Mouse (Mus musculus) cerebellum, postnatal 14 days (tissue): ENCODE results near the gene Ska2.
A peak's percentile ranks its signal among the peaks of the same experiment; 100 is the strongest.

Experiments
- DNase-seq, 2 experiments: peaks; one replicate each; pipeline ENCODE4 v3.0.0; 2021; ENCODE audit warnings: mixed read lengths in 2 of 2

The Ska2 gene

DNA sequence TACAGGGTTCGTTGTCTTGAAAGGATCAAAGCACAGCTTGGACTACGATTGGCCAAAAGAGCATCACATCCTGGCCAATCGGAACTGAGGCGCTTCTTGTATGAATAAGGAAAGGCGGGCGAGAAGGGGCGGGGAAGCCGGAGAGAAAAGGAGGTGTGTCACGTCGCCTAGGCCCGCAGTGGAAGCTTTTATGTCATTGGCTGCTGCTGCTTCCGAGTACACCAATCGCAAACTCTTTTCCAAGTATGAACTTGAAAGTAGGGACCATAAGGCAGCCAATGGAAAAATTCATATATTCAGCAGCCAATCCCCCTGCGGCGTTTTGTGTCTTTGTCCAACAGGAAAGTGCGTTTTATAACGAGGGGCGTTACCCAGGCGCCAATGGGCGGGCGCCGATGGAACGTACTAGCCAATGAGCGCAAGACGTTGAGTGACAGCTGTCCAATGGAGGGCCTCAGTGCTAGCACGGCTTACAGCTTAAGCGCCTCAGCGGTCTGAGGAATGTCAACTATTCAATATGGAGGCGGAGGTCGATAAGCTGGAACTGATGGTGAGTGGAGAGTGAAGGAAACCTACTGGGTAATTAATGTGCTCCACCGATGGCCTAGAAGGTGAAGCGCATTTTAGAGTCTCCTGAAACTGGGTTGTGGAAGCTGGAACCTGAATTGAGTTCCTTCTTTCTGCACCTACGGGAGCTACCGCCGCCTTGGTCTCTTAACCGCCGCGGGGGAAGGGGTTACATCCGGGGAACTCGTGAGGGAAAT lies at the start of gene Ska2:
TSS of gene Ska2 (plus strand) at position 480 of the 764 bp plus-strand sequence.
- peak; percentile 98 for DNase-seq

DNA sequence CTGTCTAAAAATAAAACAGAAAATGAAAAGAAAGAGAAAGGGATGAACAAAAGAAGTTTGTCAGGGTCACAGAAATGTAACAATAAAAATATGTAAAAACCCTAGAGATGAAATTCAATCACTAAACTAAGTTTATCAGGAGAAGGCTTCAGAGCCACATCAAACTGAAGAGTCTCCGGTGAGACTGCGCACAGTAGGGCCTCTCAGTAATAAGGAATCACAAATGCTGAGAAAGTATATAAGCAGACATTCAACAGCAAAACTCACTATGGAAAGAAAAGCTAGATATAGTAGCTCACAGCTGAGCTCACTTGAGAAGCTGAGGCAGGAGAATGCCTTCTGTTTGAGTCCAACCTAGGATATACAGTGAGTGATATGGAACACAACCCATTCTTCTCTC lies 48.6 kb upstream of the Ska2 start:
- DNase-seq, result no peak

DNA sequence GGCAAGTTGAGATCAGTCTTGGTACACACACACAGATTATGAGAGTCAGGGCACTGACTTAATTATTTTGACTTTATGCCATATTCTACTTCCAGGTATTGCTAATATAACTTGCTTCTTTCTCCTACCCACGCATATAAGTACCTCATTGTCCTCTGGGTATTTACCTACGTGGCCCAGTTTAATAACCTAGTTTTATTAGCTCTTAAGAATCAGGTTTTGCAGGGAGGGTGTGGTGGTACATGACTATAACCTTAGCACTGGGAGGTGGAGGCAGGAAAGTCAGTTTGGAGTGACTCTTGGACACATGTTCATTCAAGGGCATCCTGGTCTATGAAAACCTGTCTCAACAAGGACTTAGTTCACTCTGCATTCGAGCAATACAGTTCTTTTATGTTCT lies 46.9 kb upstream of the Ska2 start:
- no peak for DNase-seq

DNA sequence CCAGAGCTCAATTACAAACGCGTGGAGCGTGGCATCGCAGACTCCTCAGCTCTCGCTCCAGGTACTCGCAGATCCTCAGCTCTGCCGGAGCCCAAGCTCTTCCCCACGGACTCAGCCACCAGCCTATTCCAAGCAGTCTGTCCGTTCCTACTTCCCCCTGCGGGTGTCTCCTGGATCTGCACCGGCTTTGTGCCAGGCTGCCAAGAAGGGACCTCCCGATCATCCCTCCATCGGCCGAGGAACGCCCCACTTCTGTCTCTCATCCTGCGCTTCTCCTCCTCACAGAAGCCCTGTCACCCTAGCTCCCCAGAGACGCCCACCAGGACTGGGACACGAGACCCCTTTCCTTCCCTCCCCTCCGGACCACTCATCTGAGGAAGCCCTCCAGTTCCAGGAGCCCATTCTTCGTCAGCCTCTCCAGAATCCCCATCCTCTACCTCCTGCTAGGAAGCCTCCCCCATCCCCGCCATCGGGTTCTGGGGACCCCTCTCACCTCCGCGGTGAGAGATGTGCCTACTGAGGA lies 35.6 kb upstream of the Ska2 start:
- DNase-seq, result peak; percentile 79 to 80

DNA sequence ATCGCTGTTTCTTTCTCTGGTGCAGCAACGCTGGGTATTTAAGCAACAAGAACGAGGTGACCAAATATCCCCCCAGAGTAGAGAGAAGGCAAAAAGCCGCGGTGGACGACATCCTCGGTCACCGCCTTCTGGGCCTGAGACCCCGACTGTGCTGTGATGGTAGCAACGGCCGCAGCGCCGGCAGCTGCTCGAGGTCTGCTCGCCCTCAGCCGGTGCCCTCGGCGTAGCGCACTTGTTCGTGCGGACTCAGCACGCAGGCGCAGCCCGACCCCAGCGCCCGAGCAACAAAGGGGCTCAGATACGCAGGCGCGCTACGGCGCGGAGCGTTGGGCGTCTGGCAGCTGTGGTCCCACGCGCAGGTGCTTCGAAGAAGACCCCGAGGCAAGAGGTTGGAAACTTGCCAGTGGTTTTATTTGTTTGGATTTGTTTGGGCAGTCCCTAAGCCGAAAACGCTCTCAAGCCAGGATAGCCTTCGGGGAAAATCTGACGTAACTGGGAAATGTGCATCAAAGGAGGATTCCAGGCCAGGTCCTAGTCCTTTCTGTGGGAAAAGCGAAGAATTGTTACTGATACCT lies 35.1 kb upstream of the Ska2 start, which contains the start of gene Gdpd1:
TSS of gene Gdpd1 (minus strand) at position 197 of the 575 bp plus-strand sequence.
- peak; percentile 93 to 95 for DNase-seq

DNA sequence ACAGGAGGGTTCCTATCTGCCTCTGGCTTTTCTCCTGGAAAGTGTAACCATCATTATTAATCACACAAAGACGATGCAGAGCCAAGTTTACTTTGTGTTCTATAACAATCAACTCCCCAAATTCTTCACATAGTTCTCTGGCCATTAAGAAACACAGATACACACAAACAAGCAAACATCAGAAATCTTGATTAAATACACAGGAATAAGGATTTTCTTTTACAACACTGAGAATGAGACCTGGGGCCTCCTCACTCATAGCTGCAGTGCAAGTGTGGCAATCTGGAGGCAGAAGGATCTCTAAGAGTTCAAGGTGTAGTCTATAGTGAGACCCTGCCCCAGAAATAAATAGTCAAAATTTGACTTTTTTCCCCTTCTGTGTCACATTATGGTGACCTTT lies 25.3 kb upstream of the Ska2 start:
- DNase-seq, result no peak

DNA sequence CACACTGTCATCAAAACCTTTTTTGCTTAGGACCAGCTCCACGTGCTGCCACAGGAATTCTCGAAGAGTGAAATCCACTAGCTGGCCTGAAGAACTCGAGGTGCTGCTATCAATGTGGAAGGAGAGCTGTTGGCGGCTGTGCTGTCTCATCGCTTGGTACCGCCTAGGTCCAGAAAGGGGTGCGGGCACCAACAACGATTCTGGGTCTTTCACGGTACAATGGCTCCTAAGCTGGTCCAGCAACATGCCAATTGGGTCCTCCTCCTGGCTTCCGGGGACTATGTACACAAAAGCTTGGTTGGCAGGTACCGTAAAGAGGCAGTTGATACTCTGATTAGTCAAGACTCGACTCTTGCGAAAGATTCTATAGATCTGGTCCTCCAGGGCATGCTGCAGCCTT lies 23.6 kb upstream of the Ska2 start:
- no peak for DNase-seq

DNA sequence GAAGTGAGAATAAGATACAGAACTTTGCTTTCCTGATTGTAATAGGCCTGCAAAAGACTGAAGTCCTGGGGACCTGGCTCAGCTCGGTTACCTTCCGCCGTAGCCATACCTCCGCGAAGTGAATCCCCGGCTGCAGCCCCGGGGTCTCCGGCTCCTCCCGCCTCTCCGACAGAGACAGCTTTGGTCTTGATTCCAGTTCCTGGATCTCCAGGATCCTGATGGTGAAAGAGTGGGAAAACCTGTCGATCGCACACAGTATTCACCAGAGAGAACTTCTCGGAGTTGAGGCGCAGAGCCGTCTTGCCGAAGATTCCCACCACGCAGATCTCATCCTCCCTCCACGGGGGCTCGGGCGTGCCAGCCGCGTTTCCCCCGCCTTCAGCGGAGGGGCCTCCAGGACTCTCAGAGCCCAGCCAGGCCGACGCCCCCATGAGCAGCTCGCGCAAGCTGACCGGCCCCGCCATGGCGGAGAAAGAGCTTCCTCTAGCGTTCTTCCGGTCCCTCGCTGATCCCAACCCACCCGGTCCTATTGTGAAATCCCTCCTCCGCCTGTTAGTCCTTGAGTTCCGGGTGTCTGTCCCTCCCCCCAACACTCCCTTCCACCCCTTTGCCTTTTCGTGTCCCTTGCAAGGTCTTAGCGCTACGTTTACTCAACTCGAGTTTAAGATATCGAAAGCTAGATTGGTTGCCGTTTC lies 22.6 kb upstream of the Ska2 start, which contains the start of gene Smg8:
TSS of gene Smg8 (minus strand) at position 485 of the 695 bp plus-strand sequence.
- DNase-seq, result peak; percentile 84 to 85

DNA sequence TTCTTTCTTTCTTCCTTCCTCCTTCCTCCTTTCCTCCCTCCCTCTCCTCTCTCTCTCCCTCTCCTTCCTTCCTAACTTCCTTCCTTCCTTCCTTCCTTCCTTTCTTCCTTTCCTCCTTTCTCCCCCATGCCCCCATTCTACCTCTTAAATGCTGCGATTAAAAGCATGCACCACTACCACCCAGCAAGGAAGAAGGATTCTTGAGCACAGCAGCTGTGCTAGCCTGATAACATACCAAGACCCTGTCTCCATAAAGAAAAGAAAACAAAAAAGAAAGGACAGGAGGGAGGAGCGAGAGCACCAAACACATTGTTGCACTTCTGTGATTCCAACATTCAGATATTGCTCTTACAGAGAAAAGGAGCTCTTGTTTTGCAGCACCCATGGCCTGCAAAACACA lies 21.9 kb upstream of the Ska2 start:
- DNase-seq, result no peak

DNA sequence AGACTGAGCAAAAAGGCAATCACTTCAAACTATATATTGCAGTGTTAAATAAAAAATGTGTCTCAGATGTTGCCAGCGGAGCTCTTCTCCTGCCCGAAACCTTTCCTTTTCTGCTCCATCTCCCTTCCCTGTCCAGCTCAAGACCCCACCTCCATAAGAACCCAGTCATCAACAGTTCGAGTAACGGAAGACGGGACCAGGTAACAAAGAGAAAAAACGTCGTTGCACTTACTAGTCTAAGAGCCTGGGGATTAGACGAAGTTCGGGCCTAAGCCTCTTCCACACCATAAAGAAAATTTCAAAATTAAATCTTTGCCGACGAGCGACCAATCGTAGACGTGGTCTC lies 652 bp upstream of the Ska2 start, which contains the start of gene Prr11:
TSS of gene Prr11 (minus strand) at position 300 of the 346 bp plus-strand sequence.
- no peak for DNase-seq

DNA sequence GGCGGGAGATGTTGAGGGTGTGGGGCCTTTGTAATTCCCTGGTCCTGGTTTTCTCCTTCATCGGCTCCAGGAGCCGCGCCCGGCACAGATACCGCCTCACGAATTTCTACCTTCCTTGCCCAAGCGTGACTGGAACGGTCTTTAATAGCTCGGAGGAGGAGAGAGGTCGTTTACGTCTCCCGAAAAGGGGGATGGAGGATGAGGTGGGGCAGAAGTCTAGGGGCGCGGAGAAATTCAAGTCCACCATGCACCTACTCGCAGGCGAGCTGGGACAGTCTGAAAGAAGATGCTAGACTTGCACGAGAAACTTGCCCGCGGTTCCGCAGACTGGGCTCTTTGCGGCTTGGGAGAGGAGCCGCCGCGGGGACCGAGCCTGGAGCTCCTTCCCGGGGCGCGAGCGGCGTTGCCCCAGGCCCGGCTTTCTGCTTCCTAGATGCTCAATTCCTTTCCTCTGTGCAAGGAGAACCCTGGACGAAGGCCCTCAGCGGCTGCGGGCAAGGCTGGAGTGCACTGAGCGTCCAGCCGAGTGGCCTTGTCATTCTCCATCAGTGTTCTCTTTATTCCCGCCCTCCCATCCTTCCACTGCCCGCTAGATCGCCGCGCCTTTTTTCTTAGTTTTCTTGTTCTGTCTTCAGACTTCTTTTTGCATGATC lies 611 bp downstream of the Ska2 start:
- peak; percentile 33 to 36 for DNase-seq

DNA sequence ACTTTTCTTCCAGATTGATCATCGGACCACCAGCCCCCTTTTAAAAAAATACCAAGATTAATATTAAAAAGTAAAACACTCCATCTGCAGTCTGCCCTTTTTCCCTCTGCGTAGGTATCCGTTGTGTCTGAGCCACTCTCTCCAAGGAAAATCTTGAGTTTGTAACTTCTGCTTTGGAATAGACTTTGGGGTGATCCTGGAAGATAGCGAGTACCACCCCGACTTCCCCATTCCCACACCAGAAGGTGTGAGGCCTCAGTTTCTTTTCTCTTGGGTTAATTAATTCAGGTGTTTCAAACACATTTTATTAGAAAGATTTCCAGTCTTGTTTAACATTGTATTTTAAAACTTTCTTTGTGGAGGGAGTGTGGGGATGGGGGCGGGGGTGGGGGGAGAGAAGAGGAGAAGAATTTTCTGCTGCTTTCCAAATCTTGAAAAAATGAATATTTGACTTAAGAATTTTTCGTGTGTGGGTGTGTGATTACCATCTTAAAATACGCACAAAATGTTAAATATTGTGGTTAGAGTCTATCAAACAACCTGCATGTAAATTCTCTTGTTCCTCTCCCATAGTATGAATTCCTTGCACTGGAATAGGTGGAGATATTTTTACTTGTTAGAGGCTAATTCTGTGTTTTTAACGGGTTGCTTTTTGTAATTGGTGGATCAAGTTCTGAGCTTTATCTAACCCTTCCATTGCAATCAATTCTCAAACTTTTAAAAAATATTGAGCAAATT lies 1.3 kb downstream of the Ska2 start:
- DNase-seq, result no peak

DNA sequence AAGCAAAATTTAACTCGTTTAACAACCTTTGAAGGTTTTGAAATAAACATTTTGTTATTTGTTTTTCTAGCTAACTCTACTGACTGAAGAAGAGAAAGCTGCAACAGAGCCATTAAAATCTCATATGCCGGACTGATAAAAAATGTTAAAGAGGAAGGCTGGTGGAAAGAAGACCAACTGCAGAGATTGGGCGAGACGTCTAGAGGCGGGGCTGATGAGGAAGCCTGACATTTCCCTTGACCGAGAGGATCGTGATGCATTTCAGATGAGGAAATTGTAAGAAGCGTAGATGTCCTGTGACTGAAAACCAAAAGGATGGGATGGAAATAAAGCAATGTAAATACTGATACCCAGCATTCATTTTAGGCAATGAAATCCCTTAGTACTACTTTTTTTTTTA lies 12.8 kb downstream of the Ska2 start:
- DNase-seq, result no peak

DNA sequence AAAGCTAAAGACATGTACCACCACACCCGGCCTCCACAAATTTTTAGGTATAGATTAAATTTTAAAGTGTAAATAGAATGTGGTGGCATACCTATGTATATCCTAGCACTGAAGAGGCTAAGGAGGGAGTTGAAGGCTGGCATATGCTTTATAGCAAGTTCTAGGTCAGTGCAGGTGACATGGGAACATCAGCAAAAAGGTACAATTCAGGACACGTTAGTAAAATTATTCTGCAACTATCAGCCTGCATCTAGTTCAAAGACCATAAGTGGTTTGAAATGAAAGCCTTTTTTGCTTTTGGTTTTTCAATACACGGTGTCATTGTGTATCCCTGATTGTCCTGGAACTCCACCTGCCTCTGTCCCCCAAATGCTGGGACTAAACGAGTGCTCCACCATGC lies 16.5 kb downstream of the Ska2 start:
- DNase-seq, result no peak

DNA sequence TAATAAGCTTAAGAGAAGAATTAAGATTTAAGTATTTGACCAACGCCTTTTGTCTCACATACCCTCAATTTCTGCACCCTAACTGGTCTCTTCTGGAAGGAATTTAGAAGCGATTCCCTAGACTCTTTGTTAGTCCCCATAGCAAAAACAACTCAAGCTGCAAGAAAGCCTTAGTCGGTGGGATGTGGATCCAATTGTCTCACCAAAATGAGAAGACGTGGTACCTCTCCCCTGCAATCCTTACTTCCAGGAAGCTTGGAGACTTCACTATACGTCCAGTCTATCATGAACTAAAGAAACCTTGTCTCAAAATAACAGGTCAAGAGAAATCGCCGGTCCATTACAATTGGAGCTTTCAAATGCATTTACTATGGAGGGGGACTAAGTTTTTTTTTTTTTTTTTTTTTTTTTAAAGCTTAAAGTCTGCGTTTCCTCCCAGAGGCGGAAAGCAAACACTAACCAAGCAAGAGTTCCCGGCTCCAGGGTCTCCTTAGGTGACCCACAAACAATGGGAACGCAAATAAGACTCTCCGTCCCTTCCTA lies 17.3 kb downstream of the Ska2 start:
- DNase-seq, result peak in 1 of 2 experiments; percentile 17

DNA sequence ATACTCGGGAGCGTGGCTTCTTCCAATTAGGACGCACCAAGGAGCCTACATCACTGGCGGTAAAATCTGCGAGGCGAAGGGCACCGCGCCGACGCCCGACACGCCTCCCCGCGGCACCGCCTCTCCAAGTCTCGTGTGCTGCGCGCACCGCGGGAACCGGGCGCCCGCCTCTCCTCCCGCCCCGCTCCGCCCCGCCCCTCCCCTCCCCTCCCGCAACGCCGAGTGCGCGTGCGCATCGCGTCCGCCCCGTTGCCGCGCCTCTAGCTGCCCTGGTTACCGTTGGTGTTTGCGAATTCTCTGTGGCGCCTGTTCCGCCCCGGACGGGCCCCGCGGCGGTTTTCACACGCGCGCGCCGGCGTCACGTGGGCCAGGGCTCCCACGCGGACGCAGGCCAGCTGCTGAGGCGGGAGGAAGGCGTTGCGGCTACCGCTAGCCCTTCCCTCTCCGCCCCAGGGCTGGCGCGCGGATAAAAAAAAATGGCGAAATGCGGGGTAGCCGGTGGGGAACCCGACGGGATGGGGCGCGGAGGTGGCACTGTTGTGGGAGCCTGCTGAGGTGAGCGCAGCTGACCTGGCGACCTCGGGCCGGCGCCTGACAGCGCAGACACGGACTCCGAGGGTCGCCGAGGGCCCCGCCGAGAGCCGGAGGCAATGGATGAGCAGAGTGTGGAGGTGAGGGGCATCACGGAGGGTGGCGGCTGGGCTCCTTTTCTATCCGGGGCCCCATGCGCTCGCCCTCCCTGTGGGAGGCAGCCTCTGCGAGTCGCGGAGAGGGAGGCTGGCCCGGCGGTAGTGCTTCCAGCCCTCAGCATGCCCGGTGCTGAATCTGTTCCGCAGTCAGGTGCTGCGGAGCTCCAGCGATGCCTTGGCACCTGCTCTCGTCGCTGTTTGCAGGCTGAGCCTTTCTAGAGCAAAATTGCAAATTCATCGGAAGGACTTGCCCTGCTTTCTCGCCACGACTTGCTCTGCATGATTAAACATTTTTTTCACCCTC lies 18.1 kb downstream of the Ska2 start, which contains the start of gene Trim37:
TSS of gene Trim37 (plus strand) at position 254 of the 993 bp plus-strand sequence.
- peak; percentile 88 to 89 for DNase-seq

DNA sequence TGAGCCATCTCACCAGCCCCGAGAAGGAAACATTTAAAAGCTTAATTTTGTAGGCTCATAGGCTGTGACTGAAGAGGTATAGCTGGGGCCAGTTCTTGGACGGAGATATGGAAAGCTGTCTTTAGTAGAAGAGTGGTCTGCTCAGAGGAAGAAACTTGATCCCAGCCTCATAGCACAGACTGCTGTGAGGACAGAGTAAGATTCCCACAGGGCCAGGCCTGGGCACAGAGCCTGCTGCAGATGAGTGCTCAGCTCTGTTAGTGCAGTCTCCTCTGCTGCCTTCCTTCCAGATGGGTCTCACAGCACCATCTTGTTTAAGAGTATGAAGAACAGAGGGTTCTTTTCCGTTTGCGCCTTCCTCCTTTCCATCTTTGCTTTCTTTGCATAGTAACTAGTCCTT lies 27.2 kb downstream of the Ska2 start:
- no peak for DNase-seq

DNA sequence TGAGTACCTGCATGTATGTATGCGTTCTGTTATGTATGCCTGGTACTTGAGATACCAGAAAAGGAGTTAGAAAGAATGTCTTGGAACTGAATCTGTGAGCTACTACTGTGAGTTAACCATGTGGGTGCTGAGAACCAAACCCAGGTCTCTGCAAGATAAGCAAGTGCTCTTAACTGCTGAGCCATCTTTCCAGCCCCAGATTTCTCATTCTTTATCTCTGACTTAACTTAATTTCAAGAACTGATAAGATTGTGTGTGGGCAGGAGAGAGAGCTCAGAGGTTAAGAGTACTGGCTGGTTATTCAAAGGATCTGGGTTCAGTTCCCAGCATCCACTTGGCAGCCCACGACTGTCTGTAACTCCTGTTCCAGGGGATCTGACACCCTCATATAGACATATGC lies 49.0 kb downstream of the Ska2 start:
- DNase-seq, result no peak

DNA sequence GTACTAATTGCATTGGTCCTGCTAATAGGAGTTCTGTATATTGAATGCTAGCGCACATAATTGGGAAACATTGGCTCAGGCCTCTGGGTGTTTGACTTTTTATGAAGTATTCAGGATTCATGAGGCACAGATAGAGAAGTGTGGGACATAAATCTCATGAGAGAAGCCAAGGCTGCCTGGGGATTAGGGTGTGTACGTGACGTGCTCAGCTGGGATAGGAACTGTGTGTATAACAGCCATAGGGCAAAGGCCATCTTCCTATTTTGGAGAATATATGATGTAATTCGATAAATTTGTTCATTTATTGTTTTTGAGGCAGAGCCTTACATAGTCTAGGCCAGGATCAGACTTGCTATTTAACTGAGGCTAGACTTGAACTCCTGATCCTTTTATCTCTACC lies 53.7 kb downstream of the Ska2 start:
- no peak for DNase-seq

DNA sequence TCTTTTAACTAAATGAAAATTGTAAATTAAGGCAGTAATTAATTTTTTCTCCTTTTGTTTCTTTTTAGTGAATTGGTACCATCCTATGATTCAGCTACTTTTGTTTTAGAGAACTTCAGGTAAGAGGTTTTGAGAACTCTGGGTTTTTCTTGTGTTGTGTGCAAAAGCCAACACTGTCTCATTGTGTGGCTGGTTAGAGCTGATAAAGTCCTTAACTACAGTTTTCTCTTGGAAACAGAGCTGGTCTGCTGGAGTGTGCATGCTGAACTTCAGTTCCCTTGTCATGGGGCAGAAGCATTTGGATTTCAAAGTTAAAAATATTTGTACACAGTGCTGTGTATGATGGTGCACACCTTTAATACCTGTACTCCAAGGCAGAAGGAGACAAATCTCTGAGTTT lies 54.7 kb downstream of the Ska2 start:
- no peak for DNase-seq

DNA sequence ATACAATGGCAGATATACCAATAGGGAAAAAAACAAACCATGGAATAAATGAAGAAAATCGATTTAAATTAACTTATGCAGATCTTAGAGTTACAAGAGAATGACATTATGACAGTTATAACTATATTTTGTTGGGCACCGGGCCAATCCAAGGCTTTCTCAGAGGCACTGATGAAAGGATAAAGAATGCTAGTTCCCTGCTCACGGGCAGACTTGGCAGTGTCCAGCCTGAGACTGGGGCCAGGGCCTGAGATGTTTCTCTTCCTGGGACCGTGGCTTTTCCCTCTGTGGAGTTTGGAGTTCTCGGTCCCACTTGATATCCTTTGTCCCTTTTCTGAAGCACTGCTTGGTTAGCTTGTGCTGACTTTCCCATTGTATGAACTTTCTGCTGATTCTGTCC lies 64.6 kb downstream of the Ska2 start:
- DNase-seq, result peak in 1 of 2 experiments; percentile 3
